Mouse (Mus musculus): ENCODE measurements around the gene Tctn3.

DNA sequence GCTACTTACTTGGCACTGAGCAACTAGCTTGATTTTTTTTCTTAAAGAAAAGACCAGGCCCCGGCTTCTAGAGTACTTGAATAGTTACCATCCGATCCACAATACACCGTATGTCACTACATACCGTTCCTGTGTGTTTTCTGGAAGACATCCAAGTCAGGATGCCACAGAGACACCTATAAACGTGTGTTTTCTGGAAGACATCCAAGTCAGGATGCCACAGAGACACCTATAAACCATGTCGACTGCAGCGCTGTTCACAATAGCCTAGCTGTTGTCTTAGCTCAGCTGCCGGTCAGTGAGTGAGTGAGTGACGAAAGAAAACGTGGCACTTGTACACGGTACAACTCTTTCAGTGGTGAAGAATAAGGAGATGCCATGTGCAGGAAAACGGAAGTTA lies 13.9 kb upstream of the Tctn3 start:
- TF ChIP-seq CTCF (IDR thresholded peaks at IDR 0.05; ENCODE audit: low read depth): no peak
- TF ChIP-seq EP300 (IDR thresholded peaks at IDR 0.05; ENCODE audit: low read depth): no peak
